Mouse (Mus musculus) heart, postnatal 0 days (tissue): Measurements from ENCODE around the gene Dnajb12.

ENCODE experiments used
- CTCF ChIP-seq: IDR thresholded peaks from 2 replicates; pipeline ENCODE4 v1.5.1; 2016; ENCODE audit warnings: antibody characterized with exemption, control low read depth, low read depth
- EP300 ChIP-seq: IDR thresholded peaks from 2 replicates; pipeline ENCODE4 v1.6.1; 2016; ENCODE audit warnings: antibody characterized with exemption, low read depth

- TF ChIP-seq CTCF (peak; percentile 99), EP300 (no peak)
These were observed 13.6 kb downstream of the Dnajb12 start for GRCm38 (mm10) chr10:59892977-59893376.
